Mouse (Mus musculus): ENCODE results near the gene Vmn1r193. TPM values are rescaled to one million over a fixed set of nuclear protein-coding genes. Genes with fewer than 3 reads are reported as not detected.

Gene Vmn1r193
- polyA plus RNA-seq, 2 experiments = not detected

GRCm38 (mm10) chr13:22191041-22191440 is 31.9 kb downstream of the Vmn1r193 start, which contains the start of gene Vmn1r192:
Gene Vmn1r192, minus strand, starts transcription at chr13:22191141.
- ATAC-seq (ENCODE audit: insufficient read depth) (no peak), DNase-seq (ENCODE audit: low read depth in 3 of 3, low spot score in 3 of 3) (no peak)
- Histone ChIP-seq H3K4me2 (ENCODE audit: low read depth) (no peak within 1 kb of the TSS), H3K4me1 (replicated peaks; ENCODE audit: control insufficient read depth in 2 of 2, insufficient read depth in 2 of 2, low read length in 1 of 2) (no peaks in the 10 kb centered on the region), H3K36me3 (replicated peaks; ENCODE audit: control insufficient read depth, insufficient read depth, low read depth) (no peaks in the 10 kb centered on the region), H3K9ac (replicated peaks) (no peak within 1 kb of the TSS), H3K4me3 (ENCODE audit: insufficient read depth in 1 of 2, low read depth in 2 of 2, low read length in 2 of 2) (no peak within 1 kb of the TSS), H3K27me3 (ENCODE audit: control insufficient read depth, insufficient read depth, low read length) (no peaks in the 10 kb centered on the region), H3K9me3 (ENCODE audit: control insufficient read depth, low read length) (no peaks in the 10 kb centered on the region), H3K27ac (no peak within 1 kb of the TSS)
- TF ChIP-seq CTCF (IDR thresholded peaks at IDR 0.05; ENCODE audit: low read depth) = no peak
- TF ChIP-seq EP300 (IDR thresholded peaks at IDR 0.05; ENCODE audit: low read depth) = no peak

- no peaks in the 10 kb centered on the region for H3K9me3 ChIP-seq (ENCODE audit: control insufficient read depth, low read length)
- no peak for ATAC-seq (ENCODE audit: insufficient read depth)
- no peaks in the 10 kb centered on the region for H3K27me3 ChIP-seq (ENCODE audit: control insufficient read depth, insufficient read depth, low read length)
- H3K4me2 ChIP-seq (ENCODE audit: low read depth) = no peak overlapping the region
- no peak overlapping the region for H3K27ac ChIP-seq
- no peak overlapping the region for H3K9ac ChIP-seq (replicated peaks)
- TF ChIP-seq EP300 (IDR thresholded peaks at IDR 0.05; ENCODE audit: low read depth) = no peak
- 58% methylated on average over 2 of the region's 2 CpGs for WGBS (ENCODE audit: insufficient replicate concordance)
- no peaks in the 10 kb centered on the region for H3K36me3 ChIP-seq (replicated peaks; ENCODE audit: control insufficient read depth, insufficient read depth, low read depth)
- H3K4me1 ChIP-seq (replicated peaks; ENCODE audit: control insufficient read depth in 2 of 2, insufficient read depth in 2 of 2, low read length in 1 of 2) = no peaks in the 10 kb centered on the region
- H3K4me3 ChIP-seq (ENCODE audit: insufficient read depth in 1 of 2, low read depth in 2 of 2, low read length in 2 of 2) = no peak overlapping the region
- no peak for DNase-seq (ENCODE audit: low read depth in 3 of 3, low spot score in 3 of 3)
These were observed 32.6 kb downstream of the Vmn1r193 start for GRCm38 (mm10) chr13:22190385-22190784.

GRCm38 (mm10) chr13:22189313-22189712 is 33.6 kb downstream of the Vmn1r193 start:
- ATAC-seq (ENCODE audit: insufficient read depth) = no peak
- no peak overlapping the region for H3K9ac ChIP-seq (replicated peaks)
- H3K4me2 ChIP-seq (ENCODE audit: low read depth) = no peak overlapping the region
- H3K27ac ChIP-seq = no peak overlapping the region
- no peaks in the 10 kb centered on the region for H3K4me1 ChIP-seq (replicated peaks; ENCODE audit: control insufficient read depth in 2 of 2, insufficient read depth in 2 of 2, low read length in 1 of 2)
- DNase-seq (ENCODE audit: low read depth in 3 of 3, low spot score in 3 of 3) = peak in 1 of 3 experiments; percentile 1
- 59% methylated on average over 2 of the region's 2 CpGs for WGBS (ENCODE audit: insufficient replicate concordance)
- H3K4me3 ChIP-seq (ENCODE audit: insufficient read depth in 1 of 2, low read depth in 2 of 2, low read length in 2 of 2) = no peak overlapping the region
- H3K36me3 ChIP-seq (replicated peaks; ENCODE audit: control insufficient read depth, insufficient read depth, low read depth) = no peaks in the 10 kb centered on the region
- H3K27me3 ChIP-seq (ENCODE audit: control insufficient read depth, insufficient read depth, low read length) = no peaks in the 10 kb centered on the region
- TF ChIP-seq EP300 (IDR thresholded peaks at IDR 0.05; ENCODE audit: low read depth) (no peak), CTCF (IDR thresholded peaks at IDR 0.05; ENCODE audit: low read depth) (no peak)
- no peaks in the 10 kb centered on the region for H3K9me3 ChIP-seq (ENCODE audit: control insufficient read depth, low read length)

GRCm38 (mm10) chr13:22183869-22184268 is 39.1 kb downstream of the Vmn1r193 start, which contains the start of gene Vmn1r191:
Gene Vmn1r191, minus strand, starts transcription at chr13:22183969.
- H3K4me1 ChIP-seq (replicated peaks; ENCODE audit: control insufficient read depth in 2 of 2, insufficient read depth in 2 of 2, low read length in 1 of 2) = no peaks in the 10 kb centered on the region
- DNase-seq (ENCODE audit: low read depth in 3 of 3, low spot score in 3 of 3) = no peak
- no peaks in the 10 kb centered on the region for H3K9me3 ChIP-seq (ENCODE audit: control insufficient read depth, low read length)
- 25% methylated on average over 1 of the region's 1 CpGs for WGBS (ENCODE audit: insufficient replicate concordance)
- ATAC-seq (ENCODE audit: insufficient read depth) = no peak
- TF ChIP-seq EP300 (IDR thresholded peaks at IDR 0.05; ENCODE audit: low read depth) = no peak
- no peak for TF ChIP-seq CTCF (IDR thresholded peaks at IDR 0.05; ENCODE audit: low read depth)
- H3K36me3 ChIP-seq (replicated peaks; ENCODE audit: control insufficient read depth, insufficient read depth, low read depth) = no peaks in the 10 kb centered on the region
- H3K4me3 ChIP-seq (ENCODE audit: insufficient read depth in 1 of 2, low read depth in 2 of 2, low read length in 2 of 2) = no peak within 1 kb of the TSS
- H3K27ac ChIP-seq = no peak within 1 kb of the TSS
- H3K9ac ChIP-seq (replicated peaks) = no peak within 1 kb of the TSS
- no peak within 1 kb of the TSS for H3K4me2 ChIP-seq (ENCODE audit: low read depth)
- H3K27me3 ChIP-seq (ENCODE audit: control insufficient read depth, insufficient read depth, low read length) = no peaks in the 10 kb centered on the region

DNA sequence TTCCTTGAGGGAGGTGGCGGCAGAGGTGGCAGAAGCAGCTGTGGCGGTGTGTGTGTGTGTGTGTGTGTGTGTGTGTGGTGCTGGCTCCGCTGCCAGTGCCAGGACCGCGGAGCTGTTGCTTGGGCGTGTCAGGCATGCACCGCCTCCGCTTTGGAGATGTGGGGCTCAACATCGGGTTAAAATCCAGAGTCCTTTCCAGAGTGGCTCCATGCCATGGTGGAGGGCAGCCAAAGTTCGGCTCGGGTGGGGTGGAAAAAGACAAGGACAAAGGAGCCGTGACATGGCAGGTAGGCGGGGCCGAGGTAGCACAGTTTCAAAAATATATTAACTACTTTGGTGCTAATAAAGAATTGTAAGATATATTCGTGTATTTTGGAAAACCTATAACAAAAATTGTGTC is 54.5 kb downstream of the Vmn1r193 start:
- Histone ChIP-seq H3K4me1 (replicated peaks; ENCODE audit: control insufficient read depth in 2 of 2, insufficient read depth in 2 of 2, low read length in 1 of 2) (no peaks in the 10 kb centered on the region), H3K4me3 (ENCODE audit: insufficient read depth in 1 of 2, low read depth in 2 of 2, low read length in 2 of 2) (no peak overlapping the region), H3K9me3 (ENCODE audit: control insufficient read depth, low read length) (no peaks in the 10 kb centered on the region), H3K27ac (no peak overlapping the region), H3K4me2 (ENCODE audit: low read depth) (no peak overlapping the region), H3K9ac (replicated peaks) (no peak overlapping the region), H3K36me3 (replicated peaks; ENCODE audit: control insufficient read depth, insufficient read depth, low read depth) (no peaks in the 10 kb centered on the region), H3K27me3 (ENCODE audit: control insufficient read depth, insufficient read depth, low read length) (no peaks in the 10 kb centered on the region)
- WGBS (ENCODE audit: insufficient replicate concordance) = 80% methylated on average over 15 of the region's 15 CpGs
- TF ChIP-seq EP300 (IDR thresholded peaks at IDR 0.05; ENCODE audit: low read depth) (no peak), CTCF (IDR thresholded peaks at IDR 0.05; ENCODE audit: low read depth) (no peak)
- no peak for DNase-seq (ENCODE audit: low read depth in 3 of 3, low spot score in 3 of 3)
- no peak for ATAC-seq (ENCODE audit: insufficient read depth)

Small RNA genes within 50 kb of the gene (microRNA-seq; reads per million reads assigned to microRNA genes)
- not detected for gene Gm23282
- gene Gm25084 = not detected

Other genes starting within 250 kb of the Vmn1r193 start
- gene Pom121l2, start 242.0 kb downstream of the Vmn1r193 start, polyA plus RNA-seq (2012; rRNA removed) = not detected in 2 replicates
- not detected in 2 replicates for gene Pom121l2, start 242.0 kb downstream of the Vmn1r193 start, polyA plus RNA-seq (2014; fragmentation: Nextera tagmentation; extraction: Ambion mirVana)
- 0.23 and 0.34 TPM in 2 replicates for gene Prss16, start 213.4 kb downstream of the Vmn1r193 start, polyA plus RNA-seq (2012; rRNA removed)
- 0.33 and 0.39 TPM in 2 replicates for gene Prss16, start 213.4 kb downstream of the Vmn1r193 start, polyA plus RNA-seq (2014; fragmentation: Nextera tagmentation; extraction: Ambion mirVana)
- gene Hist1h2ah, start 187.6 kb downstream of the Vmn1r193 start, polyA plus RNA-seq (2012; rRNA removed) = 8.7 and 17.9 TPM in 2 replicates
- gene Hist1h2ah, start 187.6 kb downstream of the Vmn1r193 start, polyA plus RNA-seq (2014; fragmentation: Nextera tagmentation; extraction: Ambion mirVana) = 12.0 TPM in 2 replicates
- 17.7 and 25.1 TPM in 2 replicates for gene Hist1h2bk, start 187.3 kb downstream of the Vmn1r193 start, polyA plus RNA-seq (2012; rRNA removed)
- gene Hist1h2bk, start 187.3 kb downstream of the Vmn1r193 start, polyA plus RNA-seq (2014; fragmentation: Nextera tagmentation; extraction: Ambion mirVana) = 1.0 and 3.1 TPM in 2 replicates
- 66.4 and 87.2 TPM in 2 replicates for gene Hist1h4i, start 181.8 kb downstream of the Vmn1r193 start, polyA plus RNA-seq (2012; rRNA removed)
- 36.5 and 47.8 TPM in 2 replicates for gene Hist1h4i, start 181.8 kb downstream of the Vmn1r193 start, polyA plus RNA-seq (2014; fragmentation: Nextera tagmentation; extraction: Ambion mirVana)
- gene Hist1h2ag, start 180.2 kb downstream of the Vmn1r193 start, polyA plus RNA-seq (2012; rRNA removed) = 35.2 and 55.3 TPM in 2 replicates
- 15.5 and 18.0 TPM in 2 replicates for gene Hist1h2ag, start 180.2 kb downstream of the Vmn1r193 start, polyA plus RNA-seq (2014; fragmentation: Nextera tagmentation; extraction: Ambion mirVana)
- gene Hist1h2bj, start 179.9 kb downstream of the Vmn1r193 start, polyA plus RNA-seq (2012; rRNA removed) = 21.4 and 38.1 TPM in 2 replicates
- 11.2 and 12.4 TPM in 2 replicates for gene Hist1h2bj, start 179.9 kb downstream of the Vmn1r193 start, polyA plus RNA-seq (2014; fragmentation: Nextera tagmentation; extraction: Ambion mirVana)
- gene Vmn1r188, start 138.7 kb downstream of the Vmn1r193 start, polyA plus RNA-seq (2012; rRNA removed) = not detected in 2 replicates
- gene Vmn1r188, start 138.7 kb downstream of the Vmn1r193 start, polyA plus RNA-seq (2014; fragmentation: Nextera tagmentation; extraction: Ambion mirVana) = not detected in 2 replicates
- not detected in 2 replicates for gene Vmn1r189, start 117.3 kb downstream of the Vmn1r193 start, polyA plus RNA-seq (2012; rRNA removed)
- gene Vmn1r189, start 117.3 kb downstream of the Vmn1r193 start, polyA plus RNA-seq (2014; fragmentation: Nextera tagmentation; extraction: Ambion mirVana) = not detected in 2 replicates
- not detected in 2 replicates for gene Vmn1r191, start 39.2 kb downstream of the Vmn1r193 start, polyA plus RNA-seq (2012; rRNA removed)
- gene Vmn1r191, start 39.2 kb downstream of the Vmn1r193 start, polyA plus RNA-seq (2014; fragmentation: Nextera tagmentation; extraction: Ambion mirVana) = not detected in 2 replicates
- gene Vmn1r192, start 32.0 kb downstream of the Vmn1r193 start, polyA plus RNA-seq (2012; rRNA removed) = not detected in 2 replicates
- not detected in 2 replicates for gene Vmn1r192, start 32.0 kb downstream of the Vmn1r193 start, polyA plus RNA-seq (2014; fragmentation: Nextera tagmentation; extraction: Ambion mirVana)
- not detected in 2 replicates for gene Vmn1r194, start 21.1 kb upstream of the Vmn1r193 start, polyA plus RNA-seq (2012; rRNA removed)
- not detected in 2 replicates for gene Vmn1r194, start 21.1 kb upstream of the Vmn1r193 start, polyA plus RNA-seq (2014; fragmentation: Nextera tagmentation; extraction: Ambion mirVana)
- gene Vmn1r195, start 47.4 kb upstream of the Vmn1r193 start, polyA plus RNA-seq (2012; rRNA removed) = not detected in 2 replicates
- not detected in 2 replicates for gene Vmn1r195, start 47.4 kb upstream of the Vmn1r193 start, polyA plus RNA-seq (2014; fragmentation: Nextera tagmentation; extraction: Ambion mirVana)
- not detected in 2 replicates for gene Vmn1r196, start 66.8 kb upstream of the Vmn1r193 start, polyA plus RNA-seq (2012; rRNA removed)
- not detected in 2 replicates for gene Vmn1r196, start 66.8 kb upstream of the Vmn1r193 start, polyA plus RNA-seq (2014; fragmentation: Nextera tagmentation; extraction: Ambion mirVana)
- gene Vmn1r197, start 101.4 kb upstream of the Vmn1r193 start, polyA plus RNA-seq (2012; rRNA removed) = not detected in 2 replicates
- gene Vmn1r197, start 101.4 kb upstream of the Vmn1r193 start, polyA plus RNA-seq (2014; fragmentation: Nextera tagmentation; extraction: Ambion mirVana) = not detected in 2 replicates
- not detected in 2 replicates for gene Vmn1r198, start 127.2 kb upstream of the Vmn1r193 start, polyA plus RNA-seq (2012; rRNA removed)
- gene Vmn1r198, start 127.2 kb upstream of the Vmn1r193 start, polyA plus RNA-seq (2014; fragmentation: Nextera tagmentation; extraction: Ambion mirVana) = not detected in 2 replicates
- not detected in 2 replicates for gene Vmn1r199, start 156.7 kb upstream of the Vmn1r193 start, polyA plus RNA-seq (2012; rRNA removed)
- gene Vmn1r199, start 156.7 kb upstream of the Vmn1r193 start, polyA plus RNA-seq (2014; fragmentation: Nextera tagmentation; extraction: Ambion mirVana) = not detected in 2 replicates
- not detected in 2 replicates for gene Vmn1r200, start 167.2 kb upstream of the Vmn1r193 start, polyA plus RNA-seq (2012; rRNA removed)
- gene Vmn1r200, start 167.2 kb upstream of the Vmn1r193 start, polyA plus RNA-seq (2014; fragmentation: Nextera tagmentation; extraction: Ambion mirVana) = not detected in 2 replicates
- not detected in 2 replicates for gene Vmn1r201, start 248.8 kb upstream of the Vmn1r193 start, polyA plus RNA-seq (2012; rRNA removed)
- gene Vmn1r201, start 248.8 kb upstream of the Vmn1r193 start, polyA plus RNA-seq (2014; fragmentation: Nextera tagmentation; extraction: Ambion mirVana) = not detected in 2 replicates